Mouse (Mus musculus) MEL (cell line): ENCODE results near the gene Pdgfd. TPM values are rescaled to one million over a fixed set of nuclear protein-coding genes. Genes with fewer than 3 reads are reported as not detected.

Experiments
- DNase-seq: peaks from one replicate; pipeline ENCODE4 v3.0.0; 2011; ENCODE audit warnings: low read depth, low spot score
- H3K27ac ChIP-seq: 2 replicates; pipeline ENCODE4 v1.5.1; 2012; ENCODE audit warnings: low read depth, mild to moderate bottlenecking, control low read depth, low read length, moderate library complexity; ENCODE audit not compliant: control insufficient read depth
- H3K27me3 ChIP-seq, 2 experiments: fragments of 150-350 bp in 1 of 2; sonication (generic) in 1 of 2; 2 replicates each; pipeline ENCODE4 v1.6.1; 2012; ENCODE audit warnings: low read length in 2 of 2, mild to moderate bottlenecking in 2 of 2, improper control_type of control experiment in 1 of 2, moderate library complexity in 1 of 2; ENCODE audit not compliant: insufficient read depth in 2 of 2, control insufficient read depth in 1 of 2
- H3K36me3 ChIP-seq, 2 experiments: 2 replicates each; pipeline ENCODE4 v1.6.1; 2012 to 2014; ENCODE audit warnings: low read length in 2 of 2, improper control_type of control experiment in 1 of 2, inconsistent platforms in 1 of 2, mild to moderate bottlenecking in 1 of 2; ENCODE audit not compliant: insufficient read depth in 2 of 2, control insufficient read depth in 1 of 2
- H3K4me1 ChIP-seq, 2 experiments: fragments of 150-350 bp in 1 of 2; sonication (generic) in 1 of 2; 2 replicates each; pipeline ENCODE4 v1.6.1; 2012; ENCODE audit warnings: low read length in 2 of 2, improper control_type of control experiment in 1 of 2, mild to moderate bottlenecking in 1 of 2; ENCODE audit not compliant: insufficient read depth in 2 of 2, control insufficient read depth in 1 of 2
- H3K4me3 ChIP-seq, 2 experiments: fragments of 150-350 bp in 1 of 2; sonication (generic) in 1 of 2; 2 replicates each; pipeline ENCODE4 v1.5.1; 2012; ENCODE audit warnings: low read depth in 2 of 2, low read length in 2 of 2, mild to moderate bottlenecking in 2 of 2, moderate library complexity in 2 of 2, control low read depth in 1 of 2, improper control_type of control experiment in 1 of 2; ENCODE audit not compliant: control insufficient read depth in 1 of 2, insufficient read depth in 1 of 2
- H3K79me2 ChIP-seq: 2 replicates; pipeline ENCODE4 v1.6.1; 2012; ENCODE audit warnings: mild to moderate bottlenecking, low read length, moderate library complexity; ENCODE audit not compliant: control insufficient read depth, poor library complexity, insufficient read depth
- H3K9ac ChIP-seq: 2 replicates; pipeline ENCODE4 v1.6.1; 2012; ENCODE audit warnings: low read depth, mild to moderate bottlenecking, control low read depth, low read length, moderate library complexity; ENCODE audit not compliant: control insufficient read depth, poor library complexity, severe bottlenecking
- H3K9me3 ChIP-seq: fragments of 150-350 bp; sonication (generic); replicated peaks from 2 replicates; pipeline ENCODE4 v1.6.1; 2012; ENCODE audit warnings: mild to moderate bottlenecking, low read length, improper control_type of control experiment, moderate library complexity; ENCODE audit not compliant: insufficient read depth
- ELF1 ChIP-seq: IDR thresholded peaks from 2 replicates; pipeline ENCODE4 v1.6.1; 2014; ENCODE audit warnings: low read depth, mild to moderate bottlenecking, inconsistent platforms, low read length, improper control_type of control experiment, moderate library complexity
- EP300 ChIP-seq, 2 experiments: IDR thresholded peaks; 2 replicates each; pipeline ENCODE4 v1.6.1; 2011; ENCODE audit warnings: improper control_type of control experiment in 2 of 2, low read length in 2 of 2, low read depth in 1 of 2, mild to moderate bottlenecking in 1 of 2
- GATA1 ChIP-seq: IDR thresholded peaks from 2 replicates; pipeline ENCODE4 v1.6.1; 2011; ENCODE audit warnings: low read depth, low read length, improper control_type of control experiment
- JUND ChIP-seq: IDR thresholded peaks from 2 replicates; pipeline ENCODE4 v1.6.1; 2011; ENCODE audit warnings: low read depth, mild to moderate bottlenecking, improper control_type of control experiment, low read length
- MAFK ChIP-seq: IDR thresholded peaks from 2 replicates; pipeline ENCODE4 v1.6.1; 2011; ENCODE audit warnings: low read depth, mild to moderate bottlenecking, low read length, improper control_type of control experiment, borderline replicate concordance
- MAX ChIP-seq: IDR thresholded peaks from 2 replicates; pipeline ENCODE4 v1.6.1; 2011; ENCODE audit warnings: low read length, improper control_type of control experiment
- MAZ ChIP-seq: IDR thresholded peaks from 2 replicates; pipeline ENCODE4 v1.6.1; 2012; ENCODE audit warnings: low read depth, mild to moderate bottlenecking, inconsistent platforms, low read length, improper control_type of control experiment
- MEF2A ChIP-seq: IDR thresholded peaks from 2 replicates; pipeline ENCODE4 v1.6.1; 2014; ENCODE audit warnings: low read depth, mild to moderate bottlenecking, inconsistent platforms, low read length, improper control_type of control experiment; ENCODE audit not compliant: poor library complexity, insufficient replicate concordance, severe bottlenecking; ENCODE audit errors: extremely low read depth
- MXI1 ChIP-seq: IDR thresholded peaks from 2 replicates; pipeline ENCODE4 v1.6.1; 2011; ENCODE audit warnings: mild to moderate bottlenecking, low read depth, low read length, improper control_type of control experiment
- MYB ChIP-seq: IDR thresholded peaks from 2 replicates; pipeline ENCODE4 v1.6.1; 2011; ENCODE audit warnings: mild to moderate bottlenecking, low read depth, low read length, improper control_type of control experiment
- POLR2AphosphoS2 ChIP-seq: IDR thresholded peaks from 2 replicates; pipeline ENCODE4 v1.6.1; 2011; ENCODE audit warnings: low read length, improper control_type of control experiment
- RCOR1 ChIP-seq: IDR thresholded peaks from 2 replicates; pipeline ENCODE4 v1.6.1; 2012; ENCODE audit warnings: low read depth, mild to moderate bottlenecking, inconsistent platforms, low read length, improper control_type of control experiment
- SMC3 ChIP-seq: IDR thresholded peaks from 2 replicates; pipeline ENCODE4 v1.6.1; 2011; ENCODE audit warnings: low read depth, low read length, improper control_type of control experiment
- TAL1 ChIP-seq: IDR thresholded peaks from 2 replicates; pipeline ENCODE4 v1.6.1; 2012; ENCODE audit warnings: mild to moderate bottlenecking, inconsistent platforms, low read length, moderate library complexity, mixed read lengths
- TBP ChIP-seq: IDR thresholded peaks from 2 replicates; pipeline ENCODE4 v1.8.0; 2011; ENCODE audit warnings: low read depth, low read length, improper control_type of control experiment
- TCF12 ChIP-seq: IDR thresholded peaks from 2 replicates; pipeline ENCODE4 v1.6.1; 2014; ENCODE audit warnings: low read depth, mild to moderate bottlenecking, inconsistent platforms, low read length, improper control_type of control experiment, moderate library complexity
- UBTF ChIP-seq: IDR thresholded peaks from 2 replicates; pipeline ENCODE4 v1.6.1; 2012; ENCODE audit warnings: low read depth, mild to moderate bottlenecking, inconsistent platforms, low read length, improper control_type of control experiment, moderate library complexity, borderline replicate concordance; ENCODE audit not compliant: insufficient read depth
- ZKSCAN1 ChIP-seq: IDR thresholded peaks from 2 replicates; pipeline ENCODE4 v1.6.1; 2012; ENCODE audit warnings: low read depth, mild to moderate bottlenecking, inconsistent platforms, low read length, improper control_type of control experiment, moderate library complexity
- ZMIZ1 ChIP-seq: IDR thresholded peaks from 2 replicates; pipeline ENCODE4 v1.6.1; 2012; ENCODE audit warnings: low read depth, mild to moderate bottlenecking, inconsistent platforms, low read length, improper control_type of control experiment, moderate library complexity
- ZNF384 ChIP-seq: IDR thresholded peaks from 2 replicates; pipeline ENCODE4 v1.6.1; 2012; ENCODE audit warnings: low read depth, mild to moderate bottlenecking, inconsistent platforms, low read length, improper control_type of control experiment
- polyA plus RNA-seq, 2 experiments: library from polyadenylated mRNA; stranded (reverse) in 1 of 2; unstranded in 1 of 2; fragments of >175 nt in 1 of 2; fragments of >200 nt in 1 of 2; gene quantifications; 2 replicates each; pipeline versions ENCODE4 v1.2.1 to v1.2.4; 2012; ENCODE audit warnings: low replicate concordance in 2 of 2, low read depth in 1 of 2; ENCODE audit not compliant: insufficient read length in 2 of 2, insufficient read depth in 1 of 2, missing spikeins in 1 of 2
- total RNA-seq: library from RNA; depleted of rRNA; stranded (reverse); fragments of 300-350 nt; gene quantifications from 2 replicates; pipeline ENCODE4 v1.2.3, GENCODE M21; 2012

Pdgfd gene
- total and polyA plus RNA-seq, 3 experiments = not detected

GRCm38 (mm10) chr9:6337891-6338290 is 169.5 kb downstream of the Pdgfd start:
- TF ChIP-seq MAX (no peak), ELF1 (no peak), TBP (no peak), ZNF384 (no peak)

GRCm38 (mm10) chr9:6338344-6338743 is 170.0 kb downstream of the Pdgfd start:
- H3K9me3 ChIP-seq = no peaks in the 10 kb centered on the region
- no peaks in the 10 kb centered on the region for H3K79me2 ChIP-seq
- H3K27me3 ChIP-seq = no peaks in the 10 kb centered on the region; a peak in 1 of 4 replicates
- H3K9ac ChIP-seq = no peak overlapping the region
- no peaks in the 10 kb centered on the region for H3K4me1 ChIP-seq
- no peak overlapping the region for H3K4me3 ChIP-seq
- H3K36me3 ChIP-seq = no peaks in the 10 kb centered on the region
- no peak for DNase-seq
- H3K27ac ChIP-seq = no peak overlapping the region
- TF ChIP-seq MEF2A (no peak), JUND (no peak), TAL1 (no peak), EP300 (IDR thresholded peaks at IDR 0.05; ENCODE audit: low read depth in 1 of 2, low read length in 2 of 2) (no peak), ZMIZ1 (no peak)

More at GRCm38 (mm10) chr9:6337891-6338290, 169.5 kb downstream of the Pdgfd start:
- no peak overlapping the region for H3K4me3 ChIP-seq
- H3K27me3 ChIP-seq = no peaks in the 10 kb centered on the region; a peak in 1 of 4 replicates
- no peak overlapping the region for H3K9ac ChIP-seq
- no peaks in the 10 kb centered on the region for H3K36me3 ChIP-seq
- no peak for DNase-seq
- H3K9me3 ChIP-seq = no peaks in the 10 kb centered on the region
- no peak overlapping the region for H3K27ac ChIP-seq
- H3K4me1 ChIP-seq = no peaks in the 10 kb centered on the region
- H3K79me2 ChIP-seq = no peaks in the 10 kb centered on the region

GRCm38 (mm10) chr9:6339394-6339793 is 171.0 kb downstream of the Pdgfd start:
- Histone ChIP-seq H3K9ac (no peak overlapping the region), H3K4me3 (no peak overlapping the region), H3K9me3 (no peaks in the 10 kb centered on the region), H3K27me3 (no peaks in the 10 kb centered on the region; a peak in 1 of 4 replicates), H3K79me2 (no peaks in the 10 kb centered on the region), H3K36me3 (no peaks in the 10 kb centered on the region), H3K4me1 (no peaks in the 10 kb centered on the region), H3K27ac (no peak overlapping the region)
- TF ChIP-seq ELF1 (no peak), MAZ (no peak), TCF12 (no peak), RCOR1 (no peak), POLR2AphosphoS2 (no peak), SMC3 (no peak), MXI1 (no peak), UBTF (no peak), MAFK (no peak), MEF2A (no peak), GATA1 (no peak), ZKSCAN1 (no peak), TAL1 (no peak), MYB (no peak)
- DNase-seq = no peak
